Mouse (Mus musculus): Measurements from ENCODE around the gene Tnni3k.

Gene Tnni3k

DNA sequence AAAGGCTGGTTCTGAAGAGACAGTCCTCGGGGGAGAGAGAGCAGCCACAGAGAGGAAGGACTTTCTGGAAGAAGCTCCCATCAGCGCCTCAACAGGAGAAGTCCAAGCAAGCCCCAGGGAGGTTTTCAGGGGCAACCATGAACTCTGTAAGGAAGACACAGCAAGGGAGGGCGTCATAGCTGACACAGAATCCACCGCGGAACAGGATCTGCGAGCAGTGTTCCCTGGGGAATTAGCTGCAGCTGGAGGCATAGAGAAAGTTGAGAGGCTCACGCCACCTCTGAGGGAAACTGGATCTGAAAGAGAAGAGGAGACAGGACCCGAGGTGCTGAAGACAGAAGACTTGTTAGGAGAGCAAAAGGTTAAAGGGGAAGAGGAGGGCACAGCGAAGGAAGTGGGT lies 291.8 kb downstream of the Tnni3k start:
- DNase-seq (ENCODE audit: low spot score in 2 of 2): no peak

- no peak for DNase-seq (ENCODE audit: low spot score in 2 of 2)
These were observed 294.1 kb downstream of the Tnni3k start for GRCm38 (mm10) chr3:154761108-154761507.

DNA sequence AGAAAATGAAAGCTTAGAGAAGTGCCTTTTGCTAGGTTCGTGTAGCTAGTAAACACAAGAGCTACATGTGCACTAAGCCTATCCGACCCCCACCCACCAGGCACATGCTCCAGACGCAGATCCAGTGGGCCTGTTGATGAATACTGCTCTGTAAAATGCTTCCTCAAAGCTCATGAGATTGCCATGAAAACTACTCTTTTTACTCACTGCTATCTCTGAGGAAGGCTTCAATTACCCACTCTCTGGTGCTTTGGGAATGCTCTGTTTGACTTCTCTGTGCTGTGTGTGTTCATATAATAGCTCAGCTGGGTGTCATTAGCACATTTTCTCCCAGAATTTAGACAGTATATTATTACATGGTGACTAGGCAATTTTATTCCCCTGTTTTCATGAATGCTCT lies 297.1 kb downstream of the Tnni3k start:
- DNase-seq (ENCODE audit: low spot score in 2 of 2): no peak

DNA sequence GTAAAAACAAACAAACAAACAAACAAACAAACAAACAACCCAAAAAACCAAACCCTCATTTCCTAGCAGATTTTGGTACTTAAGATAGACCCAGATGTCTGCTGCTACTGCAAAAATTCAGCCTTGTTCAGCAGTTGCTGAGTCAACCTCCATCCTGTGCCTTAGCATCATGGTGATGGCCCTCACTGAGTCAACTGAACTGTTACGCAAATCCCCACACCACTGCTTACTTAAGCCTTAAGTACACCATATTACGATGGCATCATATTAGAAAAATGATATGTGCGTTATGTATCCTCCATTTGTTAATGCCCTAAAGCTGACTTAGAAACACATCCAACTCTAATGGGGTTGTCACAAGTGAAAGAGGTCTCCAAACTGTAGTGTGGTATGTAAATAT lies 300.0 kb downstream of the Tnni3k start:
- DNase-seq (ENCODE audit: low spot score in 2 of 2): no peak

DNA sequence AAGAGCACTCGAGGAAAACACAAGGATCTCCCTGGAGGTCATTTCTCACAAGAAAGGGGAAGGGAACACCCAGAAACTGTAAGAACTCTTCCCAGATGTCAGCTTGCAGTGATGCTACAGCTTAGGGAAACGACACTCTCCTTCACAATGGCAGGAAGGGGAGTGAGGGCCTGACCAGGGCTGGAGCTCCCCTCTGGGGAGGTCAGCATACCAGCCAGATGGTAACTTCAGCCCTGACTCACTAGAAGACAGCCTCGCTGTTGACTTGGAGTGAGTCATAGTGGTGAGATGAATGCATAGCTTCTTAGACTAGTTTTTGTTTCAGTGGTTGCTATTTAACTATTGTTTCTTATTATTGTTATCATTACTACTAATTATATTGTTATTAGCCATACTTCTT lies 300.7 kb downstream of the Tnni3k start:
- no peak for DNase-seq (ENCODE audit: low spot score in 2 of 2)

- DNase-seq (ENCODE audit: low spot score in 2 of 2): no peak
These were observed 310.9 kb downstream of the Tnni3k start for GRCm38 (mm10) chr3:154744317-154744716.

DNA sequence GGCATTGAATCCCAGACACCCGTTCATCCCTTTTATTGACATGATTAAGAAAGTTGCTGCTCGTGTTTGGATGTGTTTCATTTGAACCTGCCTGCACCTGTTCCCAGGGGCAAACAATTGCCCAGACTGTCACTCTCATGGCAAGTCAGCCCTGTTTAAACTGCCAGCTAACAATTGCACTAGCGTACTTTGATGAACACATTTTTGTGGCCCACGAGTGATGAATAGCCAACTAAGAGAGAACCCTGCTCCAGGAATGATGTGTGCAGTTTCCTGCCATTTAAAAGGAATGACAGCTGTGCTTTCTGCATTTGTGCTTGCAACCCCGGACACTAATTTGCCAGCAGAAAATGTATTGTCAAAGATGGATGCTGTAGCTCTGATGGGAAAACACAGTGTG lies 312.3 kb downstream of the Tnni3k start:
- DNase-seq (ENCODE audit: low spot score in 2 of 2): no peak

- DNase-seq (ENCODE audit: low spot score in 2 of 2): no peak
These were observed 313.7 kb downstream of the Tnni3k start for GRCm38 (mm10) chr3:154741496-154741895.

All from urinary bladder, postnatal 36 days (tissue).